Mouse (Mus musculus) T-cell, adult 2 months (primary cell): ENCODE measurements around the gene Ipo9.

ENCODE experiments used
- DNase-seq: peaks from one replicate; pipeline ENCODE4 v3.0.0; 2022; ENCODE audit warnings: low spot score

Ipo9 gene

GRCm38 (mm10) chr1:135367595-135367994 lies 62.7 kb downstream of the Ipo9 start:
- no peak for DNase-seq

GRCm38 (mm10) chr1:135367005-135367404 lies 63.3 kb downstream of the Ipo9 start:
- DNase-seq: no peak

GRCm38 (mm10) chr1:135366380-135366779 lies 63.9 kb downstream of the Ipo9 start:
- no peak for DNase-seq

GRCm38 (mm10) chr1:135363446-135363845 lies 66.9 kb downstream of the Ipo9 start:
- DNase-seq: no peak

GRCm38 (mm10) chr1:135362115-135362514 lies 68.2 kb downstream of the Ipo9 start:
- DNase-seq: no peak

- DNase-seq: no peak
These were observed 68.8 kb downstream of the Ipo9 start for GRCm38 (mm10) chr1:135361491-135361890.

- DNase-seq: no peak
These were observed 71.2 kb downstream of the Ipo9 start for GRCm38 (mm10) chr1:135359071-135359470.

GRCm38 (mm10) chr1:135351953-135352352 lies 78.3 kb downstream of the Ipo9 start:
- DNase-seq: no peak

- DNase-seq: no peak
These were observed 82.7 kb downstream of the Ipo9 start for GRCm38 (mm10) chr1:135347498-135348169.

GRCm38 (mm10) chr1:135346891-135347290 lies 83.4 kb downstream of the Ipo9 start:
- no peak for DNase-seq

GRCm38 (mm10) chr1:135344026-135344425 lies 86.3 kb downstream of the Ipo9 start:
- no peak for DNase-seq

- DNase-seq: no peak
These were observed 88.4 kb downstream of the Ipo9 start for GRCm38 (mm10) chr1:135341947-135342346.
